Mouse (Mus musculus) kidney, embryonic 15.5 days (tissue): Measurements from ENCODE around the gene Smad9. TPM values are rescaled to one million over a fixed set of nuclear protein-coding genes. Genes with fewer than 3 reads are reported as not detected.
A peak's percentile ranks its signal among the peaks of the same experiment; 100 is the strongest.

ENCODE experiments used
- ATAC-seq: fragments of 200-750 bp; cut with Nextera tagmentation; replicated peaks from 2 replicates; pipeline ENCODE4 v1.8.0; 2017; ENCODE audit warnings: moderate TSS enrichment; ENCODE audit not compliant: low FRiP score
- H3K27ac ChIP-seq: fragments of 300-500 bp; sonication (generic); 2 replicates; pipeline ENCODE4 v1.5.1; 2015; ENCODE audit warnings: mild to moderate bottlenecking, inconsistent platforms
- H3K27me3 ChIP-seq: fragments of 300-500 bp; sonication (generic); 2 replicates; pipeline ENCODE4 v1.6.1; 2015; ENCODE audit warnings: inconsistent platforms
- H3K36me3 ChIP-seq: fragments of 300-500 bp; sonication (generic); 2 replicates; pipeline ENCODE4 v1.6.1; 2015; ENCODE audit warnings: inconsistent platforms
- H3K4me1 ChIP-seq: fragments of 300-500 bp; sonication (generic); 2 replicates; pipeline ENCODE4 v1.6.1; 2015; ENCODE audit warnings: inconsistent platforms
- H3K4me2 ChIP-seq: fragments of 300-500 bp; sonication (generic); 2 replicates; pipeline ENCODE4 v1.6.1; 2015; ENCODE audit warnings: moderate library complexity, mild to moderate bottlenecking, inconsistent platforms
- H3K4me3 ChIP-seq: fragments of 300-500 bp; sonication (generic); replicated peaks from 2 replicates; pipeline ENCODE4 v1.5.1; 2015; ENCODE audit warnings: mild to moderate bottlenecking, inconsistent platforms
- H3K9ac ChIP-seq: fragments of 300-500 bp; sonication (generic); 2 replicates; pipeline ENCODE4 v1.6.1; 2015; ENCODE audit warnings: mild to moderate bottlenecking, inconsistent platforms
- H3K9me3 ChIP-seq: fragments of 300-500 bp; sonication (generic); replicated peaks from 2 replicates; pipeline ENCODE4 v1.6.1; 2016; ENCODE audit warnings: inconsistent platforms
- WGBS: fragments of 180-500 bp; shearing (Covaris S2); methylation state at CpG from one replicate; pipeline ENCODE4 v1.1.7; 2015; ENCODE audit warnings: mixed read lengths; 5-methylcytosine and 5-hydroxymethylcytosine counted together
- polyA plus RNA-seq: library from polyadenylated mRNA; unstranded; fragments of >200 nt; fragmentation: Nextera tagmentation; extraction: Ambion mirVana; gene quantifications from 2 replicates; pipeline ENCODE4 v1.2.1, GENCODE M21; 2015

The Smad9 gene
- polyA plus RNA-seq, result 1.4 and 1.5 TPM in 2 replicates

GRCm38 (mm10) chr3:54755145-54756041 lies at the start of gene Smad9:
Gene Smad9, plus strand, starts transcription at chr3:54755582.
- Histone ChIP-seq H3K36me3 (peaks cover 12% of the 10 kb centered on the region), H3K9me3 (no peaks in the 10 kb centered on the region), H3K4me1 (peaks cover 30% of the 10 kb centered on the region), H3K27me3 (peaks cover 3% of the 10 kb centered on the region; the same call in 1 of the 2 replicates), H3K4me3 (peak within 1 kb of the TSS; percentile 77), H3K27ac (peak within 1 kb of the TSS; percentile 91), H3K4me2 (peak within 1 kb of the TSS; percentile 100), H3K9ac (peak within 1 kb of the TSS; percentile 67)
- WGBS, result under 1% methylated on average over 65 of the region's 66 CpGs
- peak; percentile 93 for ATAC-seq

DNA sequence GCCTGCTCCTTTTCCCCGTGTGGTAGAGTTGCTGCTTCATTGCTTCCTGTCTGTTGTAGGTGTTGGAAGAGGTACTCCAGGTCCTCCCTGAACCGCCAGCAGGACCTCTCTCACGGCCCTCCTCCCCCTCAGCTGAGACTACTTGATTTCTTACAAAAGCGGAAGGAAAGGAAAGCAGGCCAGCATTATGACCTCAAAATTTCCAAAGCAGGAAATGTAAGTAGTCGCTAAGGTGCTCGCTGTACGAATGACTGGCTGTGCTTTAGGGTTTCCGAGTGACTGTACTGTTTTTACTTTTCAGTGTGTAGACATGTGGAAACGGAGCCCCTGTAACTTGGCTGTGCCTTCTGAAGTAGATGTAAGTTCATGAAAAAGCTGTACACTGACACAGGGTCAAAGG lies 46.4 kb upstream of the Smad9 start:
- H3K4me2 ChIP-seq, result no peak overlapping the region
- no peaks in the 10 kb centered on the region for H3K4me1 ChIP-seq
- H3K9me3 ChIP-seq, result no peaks in the 10 kb centered on the region
- H3K27ac ChIP-seq, result no peak overlapping the region
- H3K36me3 ChIP-seq, result peaks cover 90% of the 10 kb centered on the region
- no peak overlapping the region for H3K4me3 ChIP-seq
- no peaks in the 10 kb centered on the region for H3K27me3 ChIP-seq
- ATAC-seq, result no peak
- WGBS, result 80% methylated on average over 9 of the region's 9 CpGs
- H3K9ac ChIP-seq, result no peak overlapping the region

GRCm38 (mm10) chr3:54714253-54714652 lies 41.1 kb upstream of the Smad9 start, which contains the start of gene Gm21958:
Gene Gm21958, minus strand, starts transcription at chr3:54714353.
- ATAC-seq, result no peak
- H3K9ac ChIP-seq, result no peak within 1 kb of the TSS
- H3K36me3 ChIP-seq, result peaks cover 86% of the 10 kb centered on the region
- no peak within 1 kb of the TSS for H3K4me2 ChIP-seq
- no peaks in the 10 kb centered on the region for H3K27me3 ChIP-seq
- no peak within 1 kb of the TSS for H3K4me3 ChIP-seq
- H3K4me1 ChIP-seq, result no peaks in the 10 kb centered on the region
- H3K27ac ChIP-seq, result no peak within 1 kb of the TSS
- H3K9me3 ChIP-seq, result no peaks in the 10 kb centered on the region
- WGBS, result 90% methylated on average over 6 of the region's 6 CpGs

DNA sequence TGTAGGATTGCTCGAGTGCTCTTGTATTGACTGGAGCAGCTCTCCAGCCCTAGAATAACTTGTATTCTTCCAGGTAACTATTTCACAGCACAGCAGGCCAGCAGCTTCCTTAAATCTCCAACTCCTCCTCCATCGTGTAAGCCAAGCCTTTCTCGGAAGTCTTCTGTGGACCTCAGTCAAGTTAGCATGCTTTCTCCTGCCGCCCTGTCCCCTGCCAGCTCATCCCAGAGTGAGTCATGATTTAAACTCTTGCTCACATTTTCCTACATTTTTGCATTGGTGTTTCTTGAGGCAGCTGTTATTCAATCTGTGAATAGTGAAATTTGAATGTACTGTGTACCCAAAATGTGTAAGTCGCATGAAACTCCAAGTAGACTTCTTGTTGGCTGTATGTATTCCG lies 39.9 kb upstream of the Smad9 start:
- WGBS, result 93% methylated on average over 6 of the region's 6 CpGs
- Histone ChIP-seq H3K9ac (no peak overlapping the region), H3K4me3 (no peak overlapping the region)

DNA sequence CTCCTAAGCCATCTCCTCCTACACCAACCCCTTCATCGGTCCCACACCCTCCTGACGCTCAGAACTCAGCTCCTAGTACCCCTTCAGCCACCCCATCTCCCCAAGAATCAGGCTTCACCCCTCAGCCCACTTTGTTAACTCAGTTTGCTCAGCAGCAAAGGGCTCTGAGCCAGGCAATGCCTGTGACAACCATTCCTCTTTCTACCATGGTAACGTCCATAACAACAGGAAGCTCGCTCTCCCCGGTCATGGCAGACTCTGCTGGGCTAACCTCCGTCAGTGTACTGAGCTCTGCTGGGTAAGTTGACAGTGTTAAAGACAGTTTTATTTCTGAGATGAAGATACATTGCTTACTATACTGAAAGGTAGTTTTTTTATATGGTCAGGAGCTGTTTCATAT lies 38.0 kb upstream of the Smad9 start:
- Histone ChIP-seq H3K9me3 (no peaks in the 10 kb centered on the region), H3K9ac (no peak overlapping the region), H3K4me2 (no peak overlapping the region), H3K4me1 (no peaks in the 10 kb centered on the region), H3K27me3 (no peaks in the 10 kb centered on the region), H3K27ac (no peak overlapping the region), H3K4me3 (no peak overlapping the region), H3K36me3 (peaks cover 81% of the 10 kb centered on the region)
- WGBS, result 83% methylated on average over 6 of the region's 6 CpGs
- ATAC-seq, result no peak

More for the DNA sequence above, 39.9 kb upstream of the Smad9 start:
- no peak for ATAC-seq
- Histone ChIP-seq H3K27ac (no peak overlapping the region), H3K4me2 (no peak overlapping the region), H3K27me3 (no peaks in the 10 kb centered on the region), H3K4me1 (no peaks in the 10 kb centered on the region), H3K9me3 (no peaks in the 10 kb centered on the region), H3K36me3 (peaks cover 80% of the 10 kb centered on the region)

DNA sequence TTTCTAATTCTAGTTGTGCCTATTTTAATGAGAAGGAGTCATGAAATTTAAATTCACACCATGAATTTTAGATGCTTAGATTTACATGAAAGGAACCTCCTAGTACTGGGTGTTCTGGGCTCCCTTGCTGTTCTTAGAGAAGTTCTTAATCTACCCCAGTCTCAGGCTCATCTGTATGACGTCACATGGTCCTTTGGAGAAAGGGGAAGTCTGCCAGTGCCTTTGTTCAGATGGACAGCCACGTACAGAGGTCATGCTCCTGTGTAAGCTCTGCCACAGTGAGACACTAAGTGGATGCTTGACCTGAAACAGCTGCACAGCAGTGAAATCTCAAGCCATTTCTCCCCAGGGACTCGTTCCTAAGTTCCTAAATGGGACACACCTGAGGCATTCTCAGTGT lies 36.4 kb upstream of the Smad9 start:
- H3K36me3 ChIP-seq, result peaks cover 87% of the 10 kb centered on the region
- H3K9me3 ChIP-seq, result no peaks in the 10 kb centered on the region
- H3K27me3 ChIP-seq, result no peaks in the 10 kb centered on the region
- ATAC-seq, result no peak
- no peak overlapping the region for H3K27ac ChIP-seq
- no peak overlapping the region for H3K4me2 ChIP-seq
- no peak overlapping the region for H3K4me3 ChIP-seq
- H3K4me1 ChIP-seq, result no peaks in the 10 kb centered on the region
- WGBS, result 71% methylated on average over 3 of the region's 3 CpGs
- H3K9ac ChIP-seq, result no peak overlapping the region

GRCm38 (mm10) chr3:54723741-54724500 lies 31.5 kb upstream of the Smad9 start:
- no peak overlapping the region for H3K4me3 ChIP-seq
- no peak overlapping the region for H3K4me2 ChIP-seq
- H3K36me3 ChIP-seq, result peaks cover 78% of the 10 kb centered on the region
- WGBS, result 89% methylated on average over 10 of the region's 10 CpGs
- H3K4me1 ChIP-seq, result no peaks in the 10 kb centered on the region
- H3K27ac ChIP-seq, result no peak overlapping the region
- H3K27me3 ChIP-seq, result no peaks in the 10 kb centered on the region
- ATAC-seq, result no peak
- H3K9ac ChIP-seq, result no peak overlapping the region
- H3K9me3 ChIP-seq, result no peaks in the 10 kb centered on the region

GRCm38 (mm10) chr3:54725344-54725743 lies 30.0 kb upstream of the Smad9 start:
- no peaks in the 10 kb centered on the region for H3K27me3 ChIP-seq
- H3K4me3 ChIP-seq, result no peak overlapping the region
- H3K36me3 ChIP-seq, result peaks cover 86% of the 10 kb centered on the region
- no peak overlapping the region for H3K27ac ChIP-seq
- ATAC-seq, result no peak
- H3K9me3 ChIP-seq, result no peaks in the 10 kb centered on the region
- 77% methylated on average over 2 of the region's 2 CpGs for WGBS
- no peak overlapping the region for H3K9ac ChIP-seq
- H3K4me1 ChIP-seq, result no peaks in the 10 kb centered on the region
- no peak overlapping the region for H3K4me2 ChIP-seq

GRCm38 (mm10) chr3:54727588-54727987 lies 27.8 kb upstream of the Smad9 start:
- 93% methylated on average over 2 of the region's 2 CpGs for WGBS
- Histone ChIP-seq H3K4me3 (no peak overlapping the region), H3K4me2 (no peak overlapping the region), H3K4me1 (peaks cover 11% of the 10 kb centered on the region; the same call in 1 of the 2 replicates), H3K9me3 (no peaks in the 10 kb centered on the region), H3K27me3 (no peaks in the 10 kb centered on the region), H3K36me3 (peaks cover 85% of the 10 kb centered on the region), H3K9ac (no peak overlapping the region), H3K27ac (no peak overlapping the region)
- ATAC-seq, result no peak

- H3K36me3 ChIP-seq, result peaks cover 85% of the 10 kb centered on the region
Observed at GRCm38 (mm10) chr3:54728100-54728499, 27.3 kb upstream of the Smad9 start.

DNA sequence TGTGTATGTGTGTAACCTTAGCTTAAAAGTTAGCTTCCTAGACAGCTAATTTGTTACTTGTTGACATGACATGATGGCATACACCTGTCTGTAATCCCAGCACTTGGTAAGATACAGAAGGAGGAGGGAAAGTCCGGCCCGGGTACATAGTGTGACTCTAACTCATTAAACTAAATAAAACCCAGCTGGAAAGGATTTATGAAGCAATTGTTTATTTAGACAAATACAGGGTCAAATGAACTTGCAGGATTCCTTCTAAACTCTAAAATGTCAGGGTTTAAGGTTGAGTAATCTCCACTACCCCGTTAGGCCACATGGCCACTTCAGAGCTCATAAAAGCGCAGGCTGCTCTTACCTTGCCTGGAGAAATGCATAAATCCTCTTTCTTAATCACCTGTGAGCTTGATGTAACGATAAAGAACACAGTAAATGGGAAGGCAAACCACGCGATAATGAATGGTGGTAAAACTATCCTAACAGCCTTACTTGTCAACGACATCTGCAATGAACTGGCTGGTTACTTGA lies 23.7 kb upstream of the Smad9 start:
- Histone ChIP-seq H3K4me2 (no peak overlapping the region), H3K9ac (no peak overlapping the region), H3K4me3 (no peak overlapping the region), H3K4me1 (peaks cover 31% of the 10 kb centered on the region), H3K27me3 (no peaks in the 10 kb centered on the region), H3K27ac (no peak overlapping the region), H3K9me3 (no peaks in the 10 kb centered on the region), H3K36me3 (peaks cover 66% of the 10 kb centered on the region)
- WGBS, result 33% methylated on average over 8 of the region's 8 CpGs
- no peak for ATAC-seq

More at GRCm38 (mm10) chr3:54728100-54728499, 27.3 kb upstream of the Smad9 start:
- peaks cover 16% of the 10 kb centered on the region; the same call in 1 of the 2 replicates for H3K4me1 ChIP-seq
- ATAC-seq, result no peak
- WGBS, result 92% methylated on average over 6 of the region's 6 CpGs
- H3K4me3 ChIP-seq, result no peak overlapping the region
- no peaks in the 10 kb centered on the region for H3K27me3 ChIP-seq
- H3K9me3 ChIP-seq, result no peaks in the 10 kb centered on the region
- no peak overlapping the region for H3K4me2 ChIP-seq
- H3K9ac ChIP-seq, result no peak overlapping the region
- H3K27ac ChIP-seq, result no peak overlapping the region

DNA sequence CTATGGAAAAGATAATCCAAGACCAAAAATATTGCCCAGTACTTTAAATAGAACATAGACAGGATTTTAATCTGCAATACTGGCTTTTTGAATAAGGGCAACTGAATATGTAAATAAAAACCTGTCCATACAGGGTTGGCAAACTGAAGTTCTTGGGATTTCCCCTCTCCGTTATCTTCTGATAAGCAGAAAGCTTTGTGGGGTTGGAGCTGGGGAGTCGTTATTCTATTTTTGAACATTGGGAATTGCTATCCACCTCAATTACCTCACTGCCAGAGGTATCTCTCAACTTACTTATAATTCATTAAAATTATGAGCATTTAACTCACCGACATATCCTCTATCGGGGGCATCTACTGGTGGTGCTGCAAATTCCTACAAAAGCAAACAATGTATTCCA lies 23.0 kb upstream of the Smad9 start:
- Histone ChIP-seq H3K4me2 (no peak overlapping the region), H3K9me3 (no peaks in the 10 kb centered on the region), H3K4me1 (peaks cover 31% of the 10 kb centered on the region), H3K9ac (no peak overlapping the region), H3K27ac (no peak overlapping the region), H3K27me3 (no peaks in the 10 kb centered on the region), H3K36me3 (peaks cover 61% of the 10 kb centered on the region), H3K4me3 (no peak overlapping the region)
- WGBS, result 83% methylated on average over 4 of the region's 4 CpGs
- no peak for ATAC-seq
